Mouse (Mus musculus): ENCODE results near the gene Ank2. TPM values are rescaled to one million over a fixed set of nuclear protein-coding genes. Genes with fewer than 3 reads are reported as not detected.

Ank2 gene
- polyA plus RNA-seq, 1 experiment from 2014 or later = 0.46 TPM

DNA sequence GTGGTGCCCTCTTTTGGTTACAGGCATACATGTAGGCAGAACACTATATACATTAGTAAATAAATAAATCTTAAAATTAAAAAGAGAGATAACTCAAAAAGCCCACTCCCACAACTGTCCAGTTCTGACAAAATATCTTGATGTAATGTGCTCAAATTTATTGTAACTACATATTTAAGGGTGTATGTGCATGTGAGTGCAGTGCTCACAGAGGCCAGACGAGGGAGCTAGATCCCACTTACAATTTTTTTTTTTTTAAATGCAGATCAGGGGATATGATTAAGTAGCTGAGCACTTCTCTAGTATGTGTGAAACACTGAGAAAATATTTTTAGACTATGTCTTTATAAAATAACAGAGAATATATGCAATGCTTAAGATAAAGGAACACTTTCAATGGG, 127.4 kb downstream of the Ank2 start:
- Histone ChIP-seq H3K27ac (no peak overlapping the region), H3K36me3 (ENCODE audit: inconsistent target) (no peaks in the 10 kb centered on the region), H3K79me2 (ENCODE audit: inconsistent target) (no peaks in the 10 kb centered on the region), H3K4me3 (ENCODE audit: inconsistent target) (no peak overlapping the region)
- WGBS (ENCODE audit: missing documents) = 100% methylated on average over 1 of the region's 1 CpGs

DNA sequence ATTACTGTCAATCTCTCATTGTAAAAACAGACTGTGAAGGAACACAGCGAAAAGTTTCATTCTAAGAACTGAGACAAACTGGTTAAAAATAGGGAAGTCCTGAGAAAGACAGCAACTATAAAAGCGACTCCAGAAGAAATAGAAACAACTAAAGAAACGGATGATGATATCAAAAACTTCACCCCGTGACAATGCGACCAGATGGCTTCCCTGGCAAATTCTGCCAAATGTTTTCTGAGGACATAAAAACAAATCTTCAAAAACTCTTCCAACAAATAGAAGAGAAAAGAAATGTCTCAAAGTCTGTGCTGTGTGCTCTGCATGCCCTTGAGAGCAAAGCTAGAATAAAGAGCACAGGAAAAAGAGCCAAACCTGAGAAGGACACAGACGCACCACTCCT, 129.6 kb downstream of the Ank2 start:
- Histone ChIP-seq H3K79me2 (ENCODE audit: inconsistent target) (no peaks in the 10 kb centered on the region), H3K36me3 (ENCODE audit: inconsistent target) (no peaks in the 10 kb centered on the region), H3K27ac (no peak overlapping the region), H3K4me3 (ENCODE audit: inconsistent target) (no peak overlapping the region)
- WGBS (ENCODE audit: missing documents) = 83% methylated on average over 6 of the region's 6 CpGs

DNA sequence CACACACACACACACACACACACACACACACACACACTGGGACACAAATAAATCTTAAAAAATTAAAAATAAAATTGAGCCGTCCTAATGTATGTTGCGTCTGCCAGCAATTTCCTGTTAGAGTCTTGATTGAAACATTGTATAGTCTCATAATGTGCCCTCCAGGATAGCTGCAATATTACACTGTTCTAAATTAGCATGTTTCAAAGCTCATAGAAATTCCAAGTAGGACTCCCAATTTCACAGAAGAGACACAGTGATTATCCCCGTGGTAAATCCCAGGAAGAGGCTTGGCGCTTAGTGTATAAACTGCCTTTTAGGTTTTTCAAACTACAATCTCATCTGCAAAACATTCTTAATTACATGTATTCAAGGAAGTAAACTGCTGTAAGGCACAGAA, 131.7 kb downstream of the Ank2 start:
- WGBS (ENCODE audit: missing documents) = 91% methylated on average over 4 of the region's 4 CpGs
- no peaks in the 10 kb centered on the region for H3K79me2 ChIP-seq (ENCODE audit: inconsistent target)
- no peaks in the 10 kb centered on the region for H3K36me3 ChIP-seq (ENCODE audit: inconsistent target)
- H3K27ac ChIP-seq = no peak overlapping the region
- H3K4me3 ChIP-seq (ENCODE audit: inconsistent target) = no peak overlapping the region

DNA sequence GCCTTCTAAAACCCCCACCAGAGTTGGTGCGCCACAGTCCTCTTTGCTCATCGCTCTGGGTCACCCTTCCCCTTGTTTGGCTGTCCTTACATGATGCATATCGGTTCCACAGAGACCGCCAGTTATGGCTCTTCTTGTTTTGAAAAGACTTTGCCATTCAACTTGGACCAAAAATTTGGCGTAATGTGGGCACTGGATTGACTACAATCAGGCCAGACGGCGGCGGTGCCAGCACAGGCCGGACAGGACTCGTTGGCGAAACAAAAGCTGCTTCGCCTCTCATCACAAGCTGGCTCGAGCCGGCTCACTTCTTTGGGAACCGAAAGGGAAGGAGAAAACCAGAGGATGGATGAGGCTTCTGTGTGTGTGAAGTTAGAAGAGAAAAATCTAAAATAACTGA, 135.6 kb downstream of the Ank2 start:
- Histone ChIP-seq H3K79me2 (ENCODE audit: inconsistent target) (no peaks in the 10 kb centered on the region), H3K4me3 (ENCODE audit: inconsistent target) (no peak overlapping the region), H3K27ac (no peak overlapping the region), H3K36me3 (ENCODE audit: inconsistent target) (no peaks in the 10 kb centered on the region)
- 93% methylated on average over 15 of the region's 15 CpGs for WGBS (ENCODE audit: missing documents)

DNA sequence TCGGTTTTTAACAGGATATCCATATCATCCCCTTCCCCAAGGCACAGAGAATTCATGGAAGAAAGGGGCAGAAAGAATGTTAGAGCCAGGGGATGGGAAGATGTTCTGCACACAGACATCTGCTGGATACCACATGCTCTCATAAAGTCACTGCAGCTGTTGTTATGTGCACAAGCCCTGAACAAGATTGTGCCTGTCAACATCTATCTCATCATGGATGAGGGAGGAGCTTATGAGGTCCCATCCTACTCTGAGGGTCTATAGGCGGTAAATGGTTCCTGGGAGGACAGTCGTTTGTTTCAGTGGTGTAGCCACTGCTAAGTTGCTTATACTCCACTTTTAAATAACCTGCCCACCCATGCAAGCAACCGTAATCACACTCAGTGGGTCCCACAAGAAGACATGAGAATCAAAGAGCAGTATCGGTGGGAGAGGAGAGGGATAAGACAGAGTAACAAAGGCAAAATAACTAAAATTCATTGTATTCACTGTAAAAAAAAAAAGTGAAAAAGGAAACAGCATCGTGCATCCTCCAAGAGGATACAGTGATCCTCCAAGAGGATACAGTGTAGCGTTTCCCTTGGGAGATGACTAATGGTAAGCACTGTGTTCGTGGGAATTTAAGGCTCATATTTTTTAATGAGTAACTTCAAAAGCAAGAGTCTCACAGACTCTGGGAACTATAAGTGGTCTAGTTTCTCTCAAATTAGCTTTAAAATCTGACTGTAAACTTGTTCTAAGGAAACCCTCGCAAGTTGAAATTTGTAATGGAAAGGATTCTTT, 136.3 kb downstream of the Ank2 start:
- Histone ChIP-seq H3K79me2 (ENCODE audit: inconsistent target) (no peaks in the 10 kb centered on the region), H3K4me3 (ENCODE audit: inconsistent target) (no peak overlapping the region), H3K36me3 (ENCODE audit: inconsistent target) (no peaks in the 10 kb centered on the region), H3K27ac (no peak overlapping the region)
- 91% methylated on average over 9 of the region's 9 CpGs for WGBS (ENCODE audit: missing documents)

DNA sequence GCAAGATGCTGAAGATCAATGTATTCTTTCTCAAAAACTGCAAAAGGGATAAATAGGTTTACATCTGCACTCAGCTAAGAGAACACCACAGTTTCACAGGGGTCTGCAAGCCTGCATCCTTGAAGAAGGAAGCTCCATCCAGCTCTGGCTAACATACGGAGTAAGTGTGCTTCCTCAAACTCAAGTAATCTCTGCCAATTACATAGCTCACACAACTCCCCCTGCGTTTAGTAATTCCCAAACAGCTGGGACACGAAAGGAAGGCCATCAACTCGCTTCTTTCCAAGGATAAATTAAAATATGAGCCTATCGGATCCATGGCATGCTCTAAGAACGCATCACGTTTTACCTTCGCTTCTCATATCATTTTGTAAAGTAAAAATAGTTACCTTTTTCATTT, 137.3 kb downstream of the Ank2 start:
- H3K4me3 ChIP-seq (ENCODE audit: inconsistent target) = no peak overlapping the region
- WGBS (ENCODE audit: missing documents) = 84% methylated on average over 8 of the region's 8 CpGs
- no peaks in the 10 kb centered on the region for H3K79me2 ChIP-seq (ENCODE audit: inconsistent target)
- no peaks in the 10 kb centered on the region for H3K36me3 ChIP-seq (ENCODE audit: inconsistent target)
- H3K27ac ChIP-seq = no peak overlapping the region

DNA sequence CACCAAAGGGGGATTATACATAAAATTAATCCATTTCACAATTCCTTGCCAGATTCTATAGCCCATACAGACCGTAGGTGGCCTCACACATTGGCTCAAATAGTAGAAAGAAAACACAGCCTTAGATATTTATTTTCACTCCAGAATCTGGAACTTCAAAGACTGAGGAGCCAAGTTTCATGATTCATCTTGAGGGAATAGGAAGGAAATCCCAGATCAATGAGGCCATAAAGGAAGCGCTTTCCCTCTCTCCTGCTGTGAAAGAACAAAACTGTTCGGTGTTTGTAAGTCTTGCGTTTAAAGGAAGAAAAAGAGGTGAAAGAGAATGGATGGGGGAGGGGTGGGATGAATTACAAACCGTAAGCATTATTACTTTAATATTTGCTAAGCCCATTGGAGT, 137.8 kb downstream of the Ank2 start:
- H3K36me3 ChIP-seq (ENCODE audit: inconsistent target) = no peaks in the 10 kb centered on the region
- WGBS (ENCODE audit: missing documents) = 84% methylated on average over 5 of the region's 5 CpGs
- H3K4me3 ChIP-seq (ENCODE audit: inconsistent target) = no peak overlapping the region
- H3K79me2 ChIP-seq (ENCODE audit: inconsistent target) = no peaks in the 10 kb centered on the region
- no peak overlapping the region for H3K27ac ChIP-seq

DNA sequence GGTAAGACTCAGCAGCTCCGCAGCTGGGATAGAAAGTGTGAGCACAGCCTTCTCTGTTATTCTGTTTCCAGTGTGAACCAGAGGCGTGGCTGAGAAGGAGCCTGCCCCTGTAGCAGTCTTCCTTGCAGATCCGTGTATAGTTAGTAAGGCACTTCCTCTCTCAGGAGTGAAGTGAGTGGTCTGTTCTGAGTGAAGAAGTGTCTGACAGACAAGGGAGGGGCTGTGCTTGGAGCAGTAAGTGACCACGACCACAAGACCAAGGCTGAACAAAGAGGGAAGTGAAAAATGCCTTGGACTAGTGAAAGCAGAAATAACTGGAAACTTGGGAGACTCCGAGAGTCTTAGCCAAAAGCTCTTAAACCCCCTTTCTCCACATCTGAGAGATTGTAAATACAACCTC, 143.9 kb downstream of the Ank2 start:
- Histone ChIP-seq H3K36me3 (ENCODE audit: inconsistent target) (no peaks in the 10 kb centered on the region), H3K27ac (peak overlapping the region; percentile 43), H3K79me2 (ENCODE audit: inconsistent target) (no peaks in the 10 kb centered on the region), H3K4me3 (ENCODE audit: inconsistent target) (no peak overlapping the region)
- WGBS (ENCODE audit: missing documents) = 3% methylated on average over 5 of the region's 5 CpGs

DNA sequence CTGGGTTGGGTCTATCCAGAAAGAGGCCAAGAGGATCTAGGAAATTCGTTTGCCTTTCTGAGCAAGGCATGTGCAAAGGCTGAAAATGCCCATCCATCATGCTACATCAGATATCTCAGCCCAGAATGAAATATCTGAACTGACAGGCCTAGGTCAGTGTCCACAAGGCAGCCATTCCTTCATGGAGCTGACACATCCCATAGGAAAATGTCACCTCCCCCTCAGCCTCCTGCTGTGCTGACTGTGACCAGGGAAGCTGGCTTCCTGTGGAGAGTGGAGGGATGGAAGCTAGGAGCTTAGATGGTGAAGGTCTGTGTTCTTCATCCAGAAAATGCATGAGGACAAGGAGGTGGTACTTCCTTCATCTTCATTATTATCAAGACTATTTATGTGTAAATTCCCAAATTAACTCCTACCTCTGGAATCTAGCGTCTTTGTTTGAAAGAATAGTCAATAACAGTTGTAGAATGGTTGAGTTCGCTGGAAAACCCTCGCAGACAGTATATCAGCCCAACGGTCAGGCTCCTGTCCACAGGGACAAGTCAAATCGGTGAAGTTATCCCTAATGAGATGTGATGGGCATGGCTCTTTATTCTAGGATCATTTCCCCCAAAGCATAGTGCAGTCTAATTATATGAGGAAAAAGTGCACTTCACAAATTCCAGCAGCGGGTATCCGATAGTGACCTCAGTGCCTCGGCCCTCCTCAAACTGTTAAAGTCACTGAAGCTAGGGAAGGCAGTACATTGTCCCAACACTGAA, 148.4 kb downstream of the Ank2 start:
- Histone ChIP-seq H3K27ac (no peak overlapping the region), H3K4me3 (ENCODE audit: inconsistent target) (no peak overlapping the region), H3K79me2 (ENCODE audit: inconsistent target) (no peaks in the 10 kb centered on the region), H3K36me3 (ENCODE audit: inconsistent target) (no peaks in the 10 kb centered on the region)
- WGBS (ENCODE audit: missing documents) = 89% methylated on average over 9 of the region's 9 CpGs

DNA sequence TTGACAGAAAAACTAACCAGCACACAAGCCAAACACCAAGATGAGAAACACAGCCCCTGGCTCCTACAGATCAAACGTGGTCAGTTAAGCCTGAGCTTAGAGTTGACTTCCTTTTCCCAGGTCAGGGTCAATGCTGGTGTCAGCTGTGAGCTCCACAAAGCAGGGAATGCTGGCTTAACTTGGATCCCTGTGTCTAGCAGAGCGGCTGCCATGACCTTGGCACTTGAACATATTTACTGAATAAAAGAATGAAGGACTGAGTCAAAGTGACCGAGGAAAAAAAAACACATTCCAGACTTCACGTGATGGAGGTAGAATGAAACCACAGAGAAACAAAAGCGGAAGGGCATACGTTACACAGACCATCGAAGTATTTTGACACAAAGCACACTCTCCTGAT, 150.2 kb downstream of the Ank2 start:
- H3K27ac ChIP-seq = no peak overlapping the region
- no peaks in the 10 kb centered on the region for H3K79me2 ChIP-seq (ENCODE audit: inconsistent target)
- 82% methylated on average over 7 of the region's 7 CpGs for WGBS (ENCODE audit: missing documents)
- H3K36me3 ChIP-seq (ENCODE audit: inconsistent target) = no peaks in the 10 kb centered on the region
- no peak overlapping the region for H3K4me3 ChIP-seq (ENCODE audit: inconsistent target)

DNA sequence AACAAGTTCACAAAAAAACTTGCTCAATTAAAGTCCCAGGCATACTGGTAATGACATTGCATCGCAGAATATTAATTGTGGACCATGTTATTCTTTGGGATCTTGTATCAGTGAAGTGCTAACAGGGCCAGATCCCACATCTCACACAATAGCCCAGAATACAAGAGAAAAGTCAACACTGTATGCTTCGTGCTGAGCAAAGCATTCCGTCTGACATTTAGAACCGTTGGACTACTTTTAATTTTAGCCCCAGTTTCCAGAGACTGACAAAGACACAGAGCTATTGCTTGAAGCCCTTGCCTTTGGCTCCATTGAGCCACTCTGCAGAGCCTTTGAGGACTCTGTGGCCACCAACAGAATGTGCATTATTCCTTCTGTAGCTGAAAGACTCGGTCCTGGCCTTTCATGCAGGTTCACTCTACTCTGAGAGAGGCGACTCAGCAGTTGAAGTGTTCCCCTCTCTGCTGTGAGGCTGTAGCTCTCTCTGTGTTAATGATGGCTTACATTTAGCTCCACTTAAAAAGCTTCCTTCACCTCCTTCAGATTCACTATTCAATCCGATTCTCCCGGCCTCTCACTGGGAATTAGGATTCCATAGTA, 153.2 kb downstream of the Ank2 start:
- Histone ChIP-seq H3K4me3 (ENCODE audit: inconsistent target) (no peak overlapping the region), H3K36me3 (ENCODE audit: inconsistent target) (no peaks in the 10 kb centered on the region), H3K27ac (no peak overlapping the region), H3K79me2 (ENCODE audit: inconsistent target) (no peaks in the 10 kb centered on the region)
- WGBS (ENCODE audit: missing documents) = 91% methylated on average over 8 of the region's 8 CpGs

DNA sequence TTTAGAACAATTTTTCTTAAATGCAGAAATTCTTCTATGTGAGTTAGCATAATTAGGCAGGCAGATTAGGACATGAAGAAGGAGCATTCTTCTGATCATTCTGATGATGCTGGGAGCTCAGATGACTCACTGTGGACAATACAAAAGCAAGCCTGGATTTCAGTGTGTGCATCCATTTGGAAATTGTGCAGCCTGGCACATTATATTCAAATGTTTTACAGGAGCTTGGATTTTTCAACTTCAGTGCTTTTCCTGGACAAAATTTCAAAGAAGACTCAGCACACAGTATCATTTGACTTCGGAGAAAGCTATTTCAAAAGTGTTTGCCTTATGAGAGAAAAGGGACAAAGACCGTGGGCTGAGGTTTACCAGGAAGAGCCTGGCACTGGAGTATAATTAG, 157.8 kb downstream of the Ank2 start:
- H3K36me3 ChIP-seq (ENCODE audit: inconsistent target) = no peaks in the 10 kb centered on the region

DNA sequence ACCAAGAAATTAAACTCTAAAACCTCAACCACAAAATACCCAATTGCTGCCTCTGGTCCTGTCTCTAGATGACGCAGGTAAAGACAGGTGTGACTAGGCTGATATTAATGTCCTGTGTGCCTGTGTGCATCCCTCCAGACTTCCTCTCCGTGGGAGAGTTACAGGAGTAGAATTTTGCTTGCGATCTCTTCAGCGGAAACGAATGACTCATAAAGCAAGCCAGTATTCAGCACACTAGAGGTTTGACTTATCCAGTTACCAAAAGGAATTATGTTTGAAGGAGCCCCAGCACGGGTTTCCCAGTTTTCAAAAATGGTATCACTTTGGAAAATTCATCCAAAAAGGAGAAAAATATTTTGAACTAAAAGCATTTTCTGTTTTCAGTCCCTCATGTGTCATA, 164.3 kb downstream of the Ank2 start:
- no peaks in the 10 kb centered on the region for H3K79me2 ChIP-seq (ENCODE audit: inconsistent target)
- no peak overlapping the region for H3K27ac ChIP-seq
- no peak overlapping the region for H3K4me3 ChIP-seq (ENCODE audit: inconsistent target)
- no peaks in the 10 kb centered on the region for H3K36me3 ChIP-seq (ENCODE audit: inconsistent target)
- 94% methylated on average over 6 of the region's 6 CpGs for WGBS (ENCODE audit: missing documents)

More for the DNA sequence above, 157.8 kb downstream of the Ank2 start:
- Histone ChIP-seq H3K27ac (no peak overlapping the region), H3K79me2 (ENCODE audit: inconsistent target) (no peaks in the 10 kb centered on the region), H3K4me3 (ENCODE audit: inconsistent target) (no peak overlapping the region)
- 90% methylated on average over 2 of the region's 2 CpGs for WGBS (ENCODE audit: missing documents)

DNA sequence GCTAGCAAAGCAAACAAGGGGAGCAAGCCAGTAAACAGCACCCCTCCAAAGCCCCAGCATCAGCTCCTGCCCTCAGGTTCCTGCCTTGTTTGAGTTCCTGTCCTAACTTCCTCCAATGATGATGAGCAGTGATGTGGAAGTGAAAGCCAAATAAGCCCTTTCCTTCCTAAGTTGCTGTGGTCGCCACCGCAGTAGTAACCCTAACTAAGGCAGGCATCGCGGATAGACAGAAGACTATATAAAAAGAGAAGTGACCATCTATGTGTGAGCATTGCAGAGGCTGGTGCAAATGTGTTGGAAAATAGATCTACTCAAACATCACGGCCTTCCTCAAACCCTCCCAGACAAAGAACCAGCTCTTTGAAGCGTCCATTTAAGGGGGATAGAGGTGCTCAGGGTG, 167.6 kb downstream of the Ank2 start:
- Histone ChIP-seq H3K27ac (no peak overlapping the region), H3K36me3 (ENCODE audit: inconsistent target) (no peaks in the 10 kb centered on the region), H3K79me2 (ENCODE audit: inconsistent target) (no peaks in the 10 kb centered on the region), H3K4me3 (ENCODE audit: inconsistent target) (no peak overlapping the region)
- 49% methylated on average over 6 of the region's 6 CpGs for WGBS (ENCODE audit: missing documents)

DNA sequence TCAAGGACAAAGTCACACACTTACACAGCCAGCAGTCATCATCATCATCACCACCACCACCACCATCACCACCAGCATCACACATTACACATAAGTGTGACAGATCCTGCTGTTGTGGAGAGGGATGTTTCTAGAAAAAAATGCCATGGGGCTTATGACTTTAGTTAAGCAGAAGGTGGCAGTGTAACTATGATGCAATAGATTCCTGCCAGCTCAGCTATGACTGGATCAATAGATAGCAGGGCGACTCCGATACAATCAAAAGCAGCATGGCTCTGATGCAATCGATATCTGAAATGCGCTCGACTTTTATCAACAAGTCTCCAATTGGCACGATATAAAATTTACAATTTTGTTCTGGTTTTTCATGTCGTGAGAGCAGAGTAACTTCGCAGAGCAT, 172.8 kb downstream of the Ank2 start:
- no peak overlapping the region for H3K4me3 ChIP-seq (ENCODE audit: inconsistent target)
- H3K27ac ChIP-seq = no peak overlapping the region
- 86% methylated on average over 8 of the region's 8 CpGs for WGBS (ENCODE audit: missing documents)
- H3K36me3 ChIP-seq (ENCODE audit: inconsistent target) = no peaks in the 10 kb centered on the region
- H3K79me2 ChIP-seq (ENCODE audit: inconsistent target) = no peaks in the 10 kb centered on the region
